Mouse (Mus musculus): ENCODE results near the gene Rad18.

The Rad18 gene

GRCm38 (mm10) chr6:112684065-112684464 is 12.4 kb downstream of the Rad18 start:
- DNase-seq (ENCODE audit: low spot score), result no peak

GRCm38 (mm10) chr6:112632071-112632470 is 64.4 kb downstream of the Rad18 start:
- DNase-seq (ENCODE audit: low spot score), result no peak

GRCm38 (mm10) chr6:112630291-112630690 is 66.2 kb downstream of the Rad18 start:
- DNase-seq (ENCODE audit: low spot score), result no peak

GRCm38 (mm10) chr6:112628301-112628700 is 68.2 kb downstream of the Rad18 start:
- no peak for DNase-seq (ENCODE audit: low spot score)

GRCm38 (mm10) chr6:112622321-112622720 is 74.2 kb downstream of the Rad18 start:
- no peak for DNase-seq (ENCODE audit: low spot score)

GRCm38 (mm10) chr6:112620027-112620426 is 76.5 kb downstream of the Rad18 start:
- no peak for DNase-seq (ENCODE audit: low spot score)

- DNase-seq (ENCODE audit: low spot score), result no peak
Observed at GRCm38 (mm10) chr6:112617728-112618318, 78.7 kb downstream of the Rad18 start.

- no peak for DNase-seq (ENCODE audit: low spot score)
Observed at GRCm38 (mm10) chr6:112609027-112609426, 87.5 kb downstream of the Rad18 start.

- DNase-seq (ENCODE audit: low spot score), result no peak
Observed at GRCm38 (mm10) chr6:112603866-112604265, 92.6 kb downstream of the Rad18 start.

GRCm38 (mm10) chr6:112594971-112595370 is 101.5 kb downstream of the Rad18 start:
- DNase-seq (ENCODE audit: low spot score), result no peak

GRCm38 (mm10) chr6:112587912-112588311 is 108.6 kb downstream of the Rad18 start:
- DNase-seq (ENCODE audit: low spot score), result no peak

GRCm38 (mm10) chr6:112586999-112587398 is 109.5 kb downstream of the Rad18 start:
- no peak for DNase-seq (ENCODE audit: low spot score)

GRCm38 (mm10) chr6:112584961-112585360 is 111.5 kb downstream of the Rad18 start:
- DNase-seq (ENCODE audit: low spot score), result no peak

- no peak for DNase-seq (ENCODE audit: low spot score)
Observed at GRCm38 (mm10) chr6:112582022-112582421, 114.5 kb downstream of the Rad18 start.

GRCm38 (mm10) chr6:112577198-112577597 is 119.3 kb downstream of the Rad18 start:
- no peak for DNase-seq (ENCODE audit: low spot score)

- DNase-seq (ENCODE audit: low spot score), result no peak
Observed at GRCm38 (mm10) chr6:112574558-112574957, 121.9 kb downstream of the Rad18 start.

GRCm38 (mm10) chr6:112570413-112570812 is 126.1 kb downstream of the Rad18 start:
- DNase-seq (ENCODE audit: low spot score), result no peak
